Mouse (Mus musculus): ENCODE results near the gene Grm6.

GRCm38 (mm10) chr11:50848520-50849137, 1.9 kb upstream of the Grm6 start:
- TF ChIP-seq CTCF (IDR thresholded peaks at IDR 0.05; ENCODE audit: low read depth) = no peak
- TF ChIP-seq EP300 (IDR thresholded peaks at IDR 0.05; ENCODE audit: low read depth) = no peak

All from heart, postnatal 0 days (tissue).